Mouse (Mus musculus) embryonic facial prominence, embryonic 11.5 days (tissue): ENCODE data around the gene Dgat2. TPM values are rescaled to one million over a fixed set of nuclear protein-coding genes. Genes with fewer than 3 reads are reported as not detected.

ENCODE experiments used
- ATAC-seq: fragments of 200-750 bp; cut with Nextera tagmentation; replicated peaks from 2 replicates; pipeline ENCODE4 v1.8.0; 2017; ENCODE audit warnings: low read depth; ENCODE audit not compliant: insufficient number of reproducible peaks, low FRiP score, low TSS enrichment
- DNase-seq: peaks from one replicate; pipeline ENCODE4 v3.0.0-alpha.2; 2015; ENCODE audit warnings: low spot score
- H3K27ac ChIP-seq: fragments of 300-500 bp; sonication (generic); replicated peaks from 2 replicates; pipeline ENCODE4 v1.5.1; 2014; ENCODE audit warnings: mild to moderate bottlenecking, low read depth, low read length, control low read depth
- H3K27me3 ChIP-seq: fragments of 300-500 bp; sonication (generic); 2 replicates; pipeline ENCODE4 v1.6.1; 2014; ENCODE audit warnings: mild to moderate bottlenecking, low read length, moderate library complexity, mixed read lengths; ENCODE audit not compliant: control insufficient read depth, insufficient read depth
- H3K36me3 ChIP-seq: fragments of 300-500 bp; sonication (generic); replicated peaks from 2 replicates; pipeline ENCODE4 v1.6.1; 2014; ENCODE audit warnings: low read depth, mild to moderate bottlenecking, low read length, moderate library complexity, mixed read lengths; ENCODE audit not compliant: control insufficient read depth, insufficient read depth
- H3K4me1 ChIP-seq: fragments of 300-500 bp; sonication (generic); 2 replicates; pipeline ENCODE4 v1.6.1; 2014; ENCODE audit warnings: low read length, mixed read lengths; ENCODE audit not compliant: control insufficient read depth, insufficient read depth
- H3K4me2 ChIP-seq: fragments of 300-500 bp; sonication (generic); 2 replicates; pipeline ENCODE4 v1.6.1; 2014; ENCODE audit warnings: low read depth, mild to moderate bottlenecking, control low read depth, low read length, moderate library complexity
- H3K4me3 ChIP-seq: fragments of 300-500 bp; sonication (generic); 2 replicates; pipeline ENCODE4 v1.5.1; 2014; ENCODE audit warnings: low read depth, low read length, control low read depth
- H3K9ac ChIP-seq: fragments of 300-500 bp; sonication (generic); replicated peaks from 2 replicates; pipeline ENCODE4 v1.6.1; 2014; ENCODE audit warnings: mild to moderate bottlenecking, control low read depth, low read length
- H3K9me3 ChIP-seq: fragments of 300-500 bp; sonication (generic); replicated peaks from 2 replicates; pipeline ENCODE4 v1.6.1; 2016; ENCODE audit warnings: mild to moderate bottlenecking, low read length, inconsistent platforms, mixed read lengths; ENCODE audit not compliant: control insufficient read depth
- WGBS: fragments of 180-500 bp; shearing (Covaris S2); extraction: QIAGEN DNeasy Blood & Tissue Kit; methylation state at CpG from one replicate; pipeline ENCODE4 v1.1.7; 2014; 5-methylcytosine and 5-hydroxymethylcytosine counted together
- polyA plus RNA-seq: library from polyadenylated mRNA; unstranded; fragments of >200 nt; fragmentation: Nextera tagmentation; extraction: Ambion mirVana; gene quantifications from 2 replicates; pipeline ENCODE4 v1.2.1, GENCODE M21; 2014

The Dgat2 gene
- 9.4 and 12.1 TPM in 2 replicates for polyA plus RNA-seq

GRCm38 (mm10) chr7:99182432-99183172 is at the start of gene Dgat2:
Dgat2 (minus strand) TSS chr7:99182719.
- Histone ChIP-seq H3K27ac (peak within 1 kb of the TSS; percentile 25), H3K4me3 (peak within 1 kb of the TSS; percentile 59), H3K4me2 (peak within 1 kb of the TSS; percentile 86), H3K4me1 (no peaks in the 10 kb centered on the region), H3K9me3 (no peaks in the 10 kb centered on the region), H3K36me3 (no peaks in the 10 kb centered on the region), H3K27me3 (no peaks in the 10 kb centered on the region), H3K9ac (peak within 1 kb of the TSS; percentile 81)
- ATAC-seq (peak; percentile 95), DNase-seq (peak; percentile 94)
- WGBS, result under 1% methylated on average over 63 of the region's 63 CpGs

DNA sequence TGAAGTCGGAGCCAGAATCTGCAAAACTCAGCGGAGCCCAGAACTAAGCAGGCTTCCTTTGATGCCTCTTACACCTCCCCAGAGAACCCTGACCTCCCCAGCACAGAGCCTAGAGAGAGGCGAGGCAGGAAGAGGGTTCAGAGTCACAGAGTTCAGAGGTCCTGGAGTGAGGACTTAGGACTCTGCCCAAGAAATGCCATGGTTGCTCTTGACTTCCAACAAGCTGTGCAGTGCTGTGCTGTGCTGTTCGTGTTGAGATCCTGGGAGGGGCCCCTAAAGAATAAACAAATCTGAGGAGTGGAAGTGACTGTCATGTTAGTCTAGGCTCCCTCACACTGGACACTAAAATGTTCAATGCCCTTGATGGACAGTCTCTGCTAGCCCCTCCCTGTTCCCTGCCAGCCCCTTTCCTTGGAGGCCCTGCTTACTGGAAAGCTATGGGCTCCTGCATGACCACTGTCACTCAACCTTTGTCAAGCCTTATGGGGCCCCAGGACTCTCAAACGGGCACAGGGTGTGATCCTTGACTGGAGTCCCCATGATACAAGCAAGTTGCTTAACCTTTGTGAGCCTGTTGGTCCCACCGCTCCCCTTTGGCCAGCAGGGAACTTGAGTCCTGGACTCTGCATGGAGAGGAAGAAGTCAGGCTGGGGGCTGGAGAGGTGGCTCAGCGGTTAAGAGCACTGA is 47.7 kb upstream of the Dgat2 start:
- Histone ChIP-seq H3K4me3 (no peak overlapping the region), H3K4me2 (no peak overlapping the region), H3K4me1 (no peaks in the 10 kb centered on the region), H3K27me3 (no peaks in the 10 kb centered on the region), H3K27ac (no peak overlapping the region), H3K9ac (no peak overlapping the region), H3K36me3 (no peaks in the 10 kb centered on the region), H3K9me3 (no peaks in the 10 kb centered on the region)
- WGBS, result 68% methylated on average over 7 of the region's 7 CpGs
- DNase-seq (no peak), ATAC-seq (no peak)

DNA sequence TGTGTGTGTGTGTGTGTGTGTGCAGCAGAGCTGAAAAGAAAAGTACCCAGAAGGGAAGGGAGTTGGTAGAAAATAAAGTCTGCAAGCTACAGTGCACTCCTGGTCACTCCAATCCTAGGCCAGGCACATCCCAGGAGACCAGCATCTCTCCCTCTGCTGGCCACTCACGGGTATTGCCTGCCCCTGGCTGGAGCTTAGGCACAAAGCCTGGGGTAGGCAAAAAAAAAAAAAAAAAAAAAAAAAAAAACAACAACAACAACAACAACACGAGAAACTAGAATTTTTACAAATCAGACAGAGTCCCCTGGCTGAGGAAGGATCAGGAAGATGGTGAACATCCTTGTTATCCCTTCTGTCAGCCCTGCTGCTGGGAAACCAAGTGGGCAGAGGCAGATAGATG is 46.9 kb upstream of the Dgat2 start:
- WGBS, result 13% methylated on average over 2 of the region's 2 CpGs
- Histone ChIP-seq H3K36me3 (no peaks in the 10 kb centered on the region), H3K27ac (no peak overlapping the region), H3K9ac (no peak overlapping the region), H3K4me3 (no peak overlapping the region), H3K4me1 (no peaks in the 10 kb centered on the region), H3K9me3 (no peaks in the 10 kb centered on the region), H3K27me3 (no peaks in the 10 kb centered on the region), H3K4me2 (no peak overlapping the region)
- DNase-seq (peak; percentile 76), ATAC-seq (no peak)

DNA sequence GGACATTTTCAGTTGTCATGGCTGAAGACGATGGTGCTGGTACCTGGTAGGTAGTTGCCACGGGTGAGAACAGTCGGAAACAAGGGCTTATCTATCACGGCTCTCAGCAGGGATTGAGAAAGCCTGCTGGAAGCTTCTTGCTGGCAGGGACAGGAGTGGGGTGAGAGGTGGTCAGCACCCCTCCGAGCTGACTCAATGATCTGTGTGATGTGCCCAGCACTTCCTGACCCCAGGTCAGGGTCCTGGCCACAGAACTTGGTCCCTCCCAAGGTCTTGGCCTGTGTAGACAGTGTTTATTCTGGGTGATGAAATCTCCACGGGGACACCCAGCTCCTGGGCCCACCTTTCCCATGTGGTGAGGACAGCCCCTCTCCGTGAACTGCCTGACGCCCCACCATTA is 46.3 kb upstream of the Dgat2 start:
- Histone ChIP-seq H3K27me3 (no peaks in the 10 kb centered on the region), H3K9ac (no peak overlapping the region), H3K4me1 (no peaks in the 10 kb centered on the region), H3K4me2 (no peak overlapping the region), H3K4me3 (no peak overlapping the region), H3K27ac (no peak overlapping the region), H3K36me3 (no peaks in the 10 kb centered on the region), H3K9me3 (no peaks in the 10 kb centered on the region)
- DNase-seq (no peak), ATAC-seq (no peak)
- WGBS, result 79% methylated on average over 8 of the region's 8 CpGs

GRCm38 (mm10) chr7:99227267-99227666 is 44.7 kb upstream of the Dgat2 start:
- 92% methylated on average over 4 of the region's 4 CpGs for WGBS
- no peak overlapping the region for H3K9ac ChIP-seq
- no peak for DNase-seq

DNA sequence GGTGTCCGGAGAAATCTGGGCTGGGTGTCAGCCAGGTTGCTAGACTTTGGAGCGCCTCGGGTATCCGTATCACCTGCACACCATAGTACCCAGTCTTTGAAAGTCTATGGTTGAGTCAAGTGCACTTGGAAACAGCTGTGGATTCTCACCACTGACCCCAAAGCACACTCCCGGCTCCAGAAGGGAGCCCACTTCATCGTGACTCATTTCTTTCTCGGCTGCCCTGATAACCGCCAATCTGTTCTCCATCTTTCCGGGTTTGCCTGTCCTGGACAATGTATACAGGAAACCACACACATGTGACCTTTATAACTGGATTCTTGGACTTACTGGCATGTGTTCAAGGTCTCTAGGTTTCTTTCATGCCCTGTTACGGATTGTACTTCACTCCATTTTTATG is 44.1 kb upstream of the Dgat2 start:
- Histone ChIP-seq H3K27ac (no peak overlapping the region), H3K4me2 (no peak overlapping the region), H3K9me3 (no peaks in the 10 kb centered on the region), H3K36me3 (no peaks in the 10 kb centered on the region), H3K4me3 (no peak overlapping the region), H3K27me3 (no peaks in the 10 kb centered on the region), H3K4me1 (no peaks in the 10 kb centered on the region), H3K9ac (no peak overlapping the region)
- ATAC-seq (no peak), DNase-seq (no peak)
- 93% methylated on average over 10 of the region's 10 CpGs for WGBS

More at GRCm38 (mm10) chr7:99227267-99227666, 44.7 kb upstream of the Dgat2 start:
- no peaks in the 10 kb centered on the region for H3K4me1 ChIP-seq
- no peak overlapping the region for H3K4me2 ChIP-seq
- no peak overlapping the region for H3K4me3 ChIP-seq
- H3K27me3 ChIP-seq, result no peaks in the 10 kb centered on the region
- no peaks in the 10 kb centered on the region for H3K36me3 ChIP-seq
- ATAC-seq, result no peak
- no peaks in the 10 kb centered on the region for H3K9me3 ChIP-seq
- H3K27ac ChIP-seq, result no peak overlapping the region

DNA sequence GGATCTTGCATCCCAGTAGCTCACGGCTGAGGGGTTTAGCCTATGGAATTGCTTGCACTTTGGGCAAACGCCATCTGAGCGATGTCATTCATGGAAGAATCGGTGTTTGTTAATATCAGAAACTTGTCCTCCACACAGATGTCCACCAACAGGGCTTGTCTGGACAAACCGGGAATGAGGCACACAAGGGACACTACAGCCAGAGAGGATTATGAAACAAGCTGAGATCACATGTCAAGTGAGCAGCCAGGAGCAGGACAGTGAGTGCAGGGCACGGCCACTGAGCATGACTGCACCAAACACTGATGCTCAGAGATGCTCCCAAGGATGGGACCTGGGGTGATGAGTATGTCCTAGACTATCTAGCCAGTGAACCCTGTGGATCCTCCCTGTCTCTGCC is 42.9 kb upstream of the Dgat2 start:
- H3K4me1 ChIP-seq, result no peaks in the 10 kb centered on the region
- DNase-seq, result no peak
- H3K27ac ChIP-seq, result no peak overlapping the region
- ATAC-seq, result no peak
- no peaks in the 10 kb centered on the region for H3K27me3 ChIP-seq
- no peaks in the 10 kb centered on the region for H3K9me3 ChIP-seq
- no peak overlapping the region for H3K9ac ChIP-seq
- H3K36me3 ChIP-seq, result no peaks in the 10 kb centered on the region
- 74% methylated on average over 6 of the region's 6 CpGs for WGBS
- no peak overlapping the region for H3K4me2 ChIP-seq
- no peak overlapping the region for H3K4me3 ChIP-seq

DNA sequence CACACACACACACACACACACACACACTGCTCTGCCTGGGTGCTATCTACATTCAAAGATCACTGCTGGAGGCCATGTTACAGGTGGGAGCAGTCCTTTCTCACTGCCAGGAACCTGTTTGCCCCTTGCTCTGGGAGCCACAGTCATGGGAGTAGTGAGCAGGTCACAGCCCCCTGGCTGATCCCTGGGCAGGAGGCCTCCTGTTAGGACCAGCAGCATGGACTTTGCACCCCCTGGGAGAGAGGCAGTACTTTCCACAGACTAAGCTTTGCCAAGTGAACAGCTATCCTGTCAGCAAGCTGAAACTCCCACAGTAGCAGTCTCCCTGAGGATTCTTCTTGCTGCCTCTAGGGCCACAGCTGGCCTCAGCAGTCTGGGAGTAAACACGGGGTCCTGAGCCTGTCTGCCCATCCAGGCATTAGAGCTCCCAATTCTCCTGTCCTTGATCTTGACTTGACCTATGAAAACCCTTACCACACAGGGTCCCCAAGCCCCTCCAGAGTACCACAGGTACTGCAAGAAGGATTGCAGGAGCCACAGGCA is 42.2 kb upstream of the Dgat2 start:
- no peak overlapping the region for H3K4me3 ChIP-seq
- DNase-seq (no peak), ATAC-seq (no peak)
- WGBS, result 70% methylated on average over 1 of the region's 1 CpGs
- H3K4me1 ChIP-seq, result no peaks in the 10 kb centered on the region
- H3K9me3 ChIP-seq, result no peaks in the 10 kb centered on the region
- no peaks in the 10 kb centered on the region for H3K36me3 ChIP-seq
- H3K9ac ChIP-seq, result peak overlapping the region; percentile 22; the same call in 1 of the 2 replicates
- H3K27me3 ChIP-seq, result no peaks in the 10 kb centered on the region
- no peak overlapping the region for H3K27ac ChIP-seq
- no peak overlapping the region for H3K4me2 ChIP-seq
